In the genomic region with DNA sequence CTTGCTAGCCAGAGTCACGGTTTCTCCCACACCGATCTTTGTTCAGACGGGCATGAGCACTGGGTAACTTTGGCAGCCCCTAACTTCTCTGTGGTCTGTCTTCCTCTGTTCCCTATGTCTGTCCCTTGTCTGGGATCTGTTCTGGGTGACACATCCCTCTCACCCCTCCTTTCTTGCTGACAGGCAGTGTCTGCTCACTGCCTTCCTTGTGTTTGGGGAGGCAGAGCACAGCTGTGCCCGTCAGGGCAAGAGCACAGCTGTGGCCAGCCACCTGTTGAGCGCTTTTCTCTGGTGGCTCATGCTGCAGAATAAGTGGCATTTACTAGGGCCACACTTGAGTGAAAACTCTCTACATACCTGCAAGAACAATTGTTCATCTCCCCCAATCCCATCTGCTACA, we compare ENCODE assay signal across 10 mouse cellular contexts.
A peak's percentile ranks its signal among the peaks of the same experiment; 100 is the strongest.
DNase-seq lines count a peak whose midpoint lies in the region; ATAC-seq and TF ChIP-seq lines count a peak whose summit lies in the region.
"Had no signal": no experiment of that assay in that cellular context is flagged by ENCODE, and none has a peak within 500 bp of the region (broad histone marks: within the 10 kb centered on the region; RNA-seq: fewer than 3 reads in every experiment).

No protein-coding gene starts in this region.

- WGBS in heart, adult 2 months, result 77% methylated on average over 5 of the region's 5 CpGs
- 59% methylated on average over 5 of the region's 5 CpGs for WGBS in lung, postnatal 0 days
- WGBS in limb, embryonic 14.5 days, result 76% methylated on average over 5 of the region's 5 CpGs

- intact Hi-C loops in heart, adult 2 months (cut with DNase I), result no loop called here

- ATAC-seq in lung, postnatal 0 days, result no peak
- peak; percentile 64 for ATAC-seq in limb, embryonic 14.5 days (ENCODE audit: low FRiP score, low read depth)
- ATAC-seq: liver, embryonic 12.5 days had no signal

- no peak overlapping the region for H3K4me3 ChIP-seq in heart, adult 2 months
- no peak overlapping the region for H3K4me3 ChIP-seq in lung, postnatal 0 days (ENCODE audit: low read depth, low read length)
- H3K4me3 ChIP-seq in limb, embryonic 14.5 days (replicated peaks; ENCODE audit: low read length), result no peak overlapping the region
- H3K4me3 ChIP-seq: liver, embryonic 12.5 days had no signal

- no peaks in the 10 kb centered on the region for H3K27me3 ChIP-seq in heart, adult 2 months (ENCODE audit: control insufficient read depth, insufficient read depth, low read length)
- H3K27me3 ChIP-seq in lung, postnatal 0 days (replicated peaks; ENCODE audit: insufficient read depth, low read length), result no peaks in the 10 kb centered on the region
- H3K27me3 ChIP-seq in limb, embryonic 14.5 days (ENCODE audit: control insufficient read depth, insufficient read depth, low read length), result no peaks in the 10 kb centered on the region
- H3K27me3 ChIP-seq: liver, embryonic 12.5 days had no signal

- H3K4me2 ChIP-seq in lung, postnatal 0 days (replicated peaks; ENCODE audit: low read depth, low read length), result no peak overlapping the region
- H3K4me2 ChIP-seq in limb, embryonic 14.5 days (replicated peaks; ENCODE audit: low read depth, low read length, severe bottlenecking), result no peak overlapping the region
- H3K4me2 ChIP-seq: heart, embryonic 11.5 days; liver, embryonic 12.5 days had no signal

- DNase-seq in heart, adult 11 months, result peak; percentile 94
- no peak for DNase-seq in heart, adult 2 months
- DNase-seq in lung, postnatal 0 days (ENCODE audit: low spot score), result no peak
- no peak for DNase-seq in lung, postnatal 10 days
- DNase-seq in limb, embryonic 14.5 days (ENCODE audit: low spot score), result peak; percentile 46
- DNase-seq in thymus, postnatal 10 days (ENCODE audit: low spot score in 2 of 2), result peak; percentile 43 to 45
- no peak for DNase-seq in heart, adult 9 months (ENCODE audit: low spot score in 2 of 2)
- DNase-seq in urinary bladder, adult 2 months (ENCODE audit: low spot score), result no peak

- peaks cover 2% of the 10 kb centered on the region; the same call in 1 of the 2 replicates for H3K36me3 ChIP-seq in heart, adult 2 months (ENCODE audit: control insufficient read depth, insufficient read depth, low read length)
- H3K36me3 ChIP-seq in lung, postnatal 0 days (ENCODE audit: insufficient read depth, low read length), result no peaks in the 10 kb centered on the region
- H3K36me3 ChIP-seq in limb, embryonic 14.5 days (ENCODE audit: control insufficient read depth, insufficient read depth, low read length), result no peaks in the 10 kb centered on the region
- H3K36me3 ChIP-seq: liver, embryonic 12.5 days had no signal

- H3K4me1 ChIP-seq in heart, adult 2 months (ENCODE audit: control insufficient read depth, insufficient read depth, low read length), result peaks cover 2% of the 10 kb centered on the region
- H3K4me1 ChIP-seq in lung, postnatal 0 days (ENCODE audit: insufficient read depth, low read depth, low read length), result no peaks in the 10 kb centered on the region
- no peaks in the 10 kb centered on the region for H3K4me1 ChIP-seq in limb, embryonic 14.5 days (ENCODE audit: control insufficient read depth, insufficient read depth, low read length)
- H3K4me1 ChIP-seq: liver, embryonic 12.5 days had no signal

- no peaks in the 10 kb centered on the region for H3K9me3 ChIP-seq in lung, postnatal 0 days (ENCODE audit: low read length)
- no peaks in the 10 kb centered on the region for H3K9me3 ChIP-seq in limb, embryonic 14.5 days (ENCODE audit: control insufficient read depth, low read length)
- H3K9me3 ChIP-seq: liver, embryonic 12.5 days had no signal

- TF ChIP-seq POLR2A in heart, adult 2 months (IDR thresholded peaks at IDR 0.05; ENCODE audit: insufficient read depth, low read depth, low read length), result no peak
- no peak for TF ChIP-seq POLR2A in limb, embryonic 14.5 days (IDR thresholded peaks at IDR 0.05; ENCODE audit: borderline replicate concordance, extremely low read depth, insufficient read depth, insufficient read length)

- no peak for TF ChIP-seq EP300 in heart, adult 2 months (IDR thresholded peaks at IDR 0.05; ENCODE audit: insufficient read depth, low read depth, low read length)
- no peak for TF ChIP-seq EP300 in lung, postnatal 0 days (IDR thresholded peaks at IDR 0.05)

- H3K9ac ChIP-seq in heart, adult 2 months (ENCODE audit: low read depth, low read length), result no peak overlapping the region
- no peak overlapping the region for H3K9ac ChIP-seq in lung, postnatal 0 days (replicated peaks; ENCODE audit: low read depth)
- H3K9ac ChIP-seq in limb, embryonic 14.5 days (ENCODE audit: low read depth, low read length, severe bottlenecking), result no peak overlapping the region
- H3K9ac ChIP-seq: liver, embryonic 12.5 days had no signal

- no peaks in the 10 kb centered on the region for H3K79me2 ChIP-seq in heart, adult 2 months (replicated peaks; ENCODE audit: control insufficient read depth, insufficient read depth, low read length)

- TF ChIP-seq CTCF in heart, adult 2 months (IDR thresholded peaks at IDR 0.05), result no peak
- TF ChIP-seq CTCF in lung, postnatal 0 days (IDR thresholded peaks at IDR 0.05), result no peak

- no peak overlapping the region for H3K27ac ChIP-seq in heart, adult 2 months
- 0 out of 2 replicates have a peak overlapping the region, but pooled peaks have one; percentile 34 for H3K27ac ChIP-seq in lung, postnatal 0 days (ENCODE audit: low read length)
- no peak overlapping the region for H3K27ac ChIP-seq in limb, embryonic 14.5 days (replicated peaks; ENCODE audit: low read depth, low read length)
- H3K27ac ChIP-seq: liver, embryonic 12.5 days had no signal

Comparison
In these comparisons a context has a peak if more than half of its experiments do, and no peak if none do; other contexts are left out.
1. DNase-seq: peak in heart, adult 11 months (single experiment), limb, embryonic 14.5 days (single experiment) and thymus, postnatal 10 days (2 of 2); none in heart, adult 2 months (0 of 2), lung, postnatal 0 days (single experiment), lung, postnatal 10 days (single experiment), heart, adult 9 months (0 of 2) and urinary bladder, adult 2 months (single experiment).